Mouse (Mus musculus) embryonic facial prominence, embryonic 14.5 days (tissue): ENCODE results near the gene Evx1. TPM values are rescaled to one million over a fixed set of nuclear protein-coding genes. Genes with fewer than 3 reads are reported as not detected.

Experiments used
- ATAC-seq: fragments of 200-750 bp; cut with Nextera tagmentation; 2 replicates; pipeline ENCODE4 v1.8.0; 2017; ENCODE audit warnings: low read depth, moderate number of reproducible peaks, moderate TSS enrichment
- DNase-seq: peaks from one replicate; pipeline ENCODE4 v3.0.0-alpha.2; 2015; ENCODE audit warnings: low spot score
- H3K27ac ChIP-seq: fragments of 300-500 bp; sonication (generic); replicated peaks from 2 replicates; pipeline ENCODE4 v1.5.1; 2014; ENCODE audit warnings: low read depth, mild to moderate bottlenecking, low read length, moderate library complexity
- H3K27me3 ChIP-seq: fragments of 300-500 bp; sonication (generic); replicated peaks from 2 replicates; pipeline ENCODE4 v1.6.1; 2014; ENCODE audit warnings: low read length; ENCODE audit not compliant: control insufficient read depth, insufficient read depth
- H3K36me3 ChIP-seq: fragments of 300-500 bp; sonication (generic); 2 replicates; pipeline ENCODE4 v1.6.1; 2014; ENCODE audit warnings: low read length, mixed read lengths; ENCODE audit not compliant: control insufficient read depth, insufficient read depth
- H3K4me1 ChIP-seq: fragments of 300-500 bp; sonication (generic); 2 replicates; pipeline ENCODE4 v1.6.1; 2014; ENCODE audit warnings: antibody characterized with exemption, low read length; ENCODE audit not compliant: control insufficient read depth, insufficient read depth
- H3K4me2 ChIP-seq: fragments of 300-500 bp; sonication (generic); 2 replicates; pipeline ENCODE4 v1.6.1; 2014; ENCODE audit warnings: low read depth, mild to moderate bottlenecking, low read length, moderate library complexity, mixed read lengths
- H3K4me3 ChIP-seq: fragments of 300-500 bp; sonication (generic); 2 replicates; pipeline ENCODE4 v1.5.1; 2014; ENCODE audit warnings: low read depth, mild to moderate bottlenecking, low read length
- H3K9ac ChIP-seq: fragments of 300-500 bp; sonication (generic); 2 replicates; pipeline ENCODE4 v1.6.1; 2014; ENCODE audit warnings: low read depth, mild to moderate bottlenecking, low read length, moderate library complexity, mixed read lengths
- H3K9me3 ChIP-seq: fragments of 300-500 bp; sonication (generic); 2 replicates; pipeline ENCODE4 v1.6.1; 2016; ENCODE audit warnings: low read length; ENCODE audit not compliant: control insufficient read depth
- WGBS: fragments of 180-500 bp; shearing (Covaris S2); extraction: QIAGEN DNeasy Blood & Tissue Kit; methylation state at CpG from one replicate; pipeline ENCODE4 v1.1.7; 2014; 5-methylcytosine and 5-hydroxymethylcytosine counted together
- polyA plus RNA-seq: library from polyadenylated mRNA; unstranded; fragments of >200 nt; fragmentation: Nextera tagmentation; extraction: Ambion mirVana; gene quantifications from 2 replicates; pipeline ENCODE4 v1.2.1, GENCODE M21; 2014

Gene Evx1
- polyA plus RNA-seq, 1 experiment from 2014 or later, result 0.24 TPM

GRCm38 (mm10) chr6:52268756-52269155, 44.5 kb upstream of the Evx1 start:
- H3K27ac ChIP-seq, result no peak overlapping the region

DNA sequence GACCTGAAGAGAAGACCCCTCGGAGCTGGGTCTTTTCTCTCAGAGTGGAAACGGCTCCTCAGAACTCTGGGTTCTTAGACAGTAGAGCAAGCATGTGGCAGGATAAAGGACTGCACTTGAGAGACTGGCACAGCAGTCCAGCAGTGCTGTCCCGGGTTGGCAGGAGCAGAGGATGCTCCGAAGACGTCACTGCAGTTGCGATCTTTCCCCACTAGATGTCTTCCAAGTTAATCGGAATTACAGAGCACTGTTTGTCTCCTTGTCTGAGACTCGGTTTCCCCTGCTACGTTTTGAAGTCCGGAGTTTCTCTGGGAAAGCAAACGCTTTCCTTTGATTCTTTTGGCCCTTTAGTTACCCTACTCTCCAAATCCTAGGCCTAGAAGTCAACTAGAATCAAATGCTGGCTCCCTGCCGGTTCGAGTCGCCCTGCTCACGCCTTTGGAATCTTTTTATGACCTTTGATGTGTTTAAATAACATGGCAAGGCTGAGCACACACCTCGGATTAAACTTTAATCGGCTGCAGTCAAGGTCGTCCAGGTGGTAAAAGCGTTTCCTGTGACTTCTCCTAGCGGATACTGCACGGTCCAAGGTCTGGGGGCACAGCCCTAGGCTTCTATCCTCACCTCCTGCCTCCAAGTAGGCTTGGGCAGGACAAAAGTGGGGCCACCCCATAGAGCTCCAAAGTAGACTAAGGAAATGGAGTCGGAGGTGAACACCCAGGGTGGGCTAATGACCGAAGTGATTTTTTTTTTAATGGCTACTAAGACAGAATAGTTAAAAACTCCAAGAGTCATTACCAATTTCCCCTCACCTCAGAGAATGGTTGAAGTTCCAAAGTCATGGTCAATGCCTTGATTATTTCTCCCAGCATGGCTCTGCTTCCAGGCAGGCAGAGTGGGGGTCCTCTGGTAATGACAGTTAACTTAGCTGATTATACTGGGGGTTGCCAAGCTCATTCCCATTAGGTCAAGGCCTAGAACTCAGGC, 42.5 kb upstream of the Evx1 start:
- no peaks in the 10 kb centered on the region for H3K36me3 ChIP-seq
- peak; percentile 74 for DNase-seq
- no peak overlapping the region for H3K9ac ChIP-seq
- H3K4me3 ChIP-seq, result no peak overlapping the region
- H3K4me1 ChIP-seq, result no peaks in the 10 kb centered on the region
- no peak overlapping the region for H3K4me2 ChIP-seq
- H3K9me3 ChIP-seq, result no peaks in the 10 kb centered on the region
- peaks cover 98% of the 10 kb centered on the region for H3K27me3 ChIP-seq
- no peak overlapping the region for H3K27ac ChIP-seq
- 6% methylated on average over 23 of the region's 23 CpGs for whole genome bisulfite sequencing
- 0 out of 2 replicates have a peak, but pooled peaks have one; percentile 57 for ATAC-seq

More at GRCm38 (mm10) chr6:52268756-52269155, 44.5 kb upstream of the Evx1 start:
- H3K4me2 ChIP-seq, result no peak overlapping the region
- 2% methylated on average over 3 of the region's 3 CpGs for WGBS
- no peaks in the 10 kb centered on the region for H3K9me3 ChIP-seq
- ATAC-seq (no peak), DNase-seq (no peak)
- H3K27me3 ChIP-seq, result peaks cover 98% of the 10 kb centered on the region
- no peaks in the 10 kb centered on the region for H3K36me3 ChIP-seq
- no peak overlapping the region for H3K9ac ChIP-seq
- no peaks in the 10 kb centered on the region for H3K4me1 ChIP-seq
- no peak overlapping the region for H3K4me3 ChIP-seq

GRCm38 (mm10) chr6:52272766-52273655, 40.3 kb upstream of the Evx1 start:
- WGBS, result 6% methylated on average over 22 of the region's 22 CpGs
- H3K36me3 ChIP-seq, result no peaks in the 10 kb centered on the region
- H3K4me1 ChIP-seq, result no peaks in the 10 kb centered on the region
- H3K9ac ChIP-seq, result no peak overlapping the region
- H3K4me2 ChIP-seq, result no peak overlapping the region
- no peak overlapping the region for H3K27ac ChIP-seq
- no peaks in the 10 kb centered on the region for H3K9me3 ChIP-seq
- no peak for DNase-seq
- H3K4me3 ChIP-seq, result no peak overlapping the region
- H3K27me3 ChIP-seq, result peaks cover 99% of the 10 kb centered on the region
- no peak for ATAC-seq

DNA sequence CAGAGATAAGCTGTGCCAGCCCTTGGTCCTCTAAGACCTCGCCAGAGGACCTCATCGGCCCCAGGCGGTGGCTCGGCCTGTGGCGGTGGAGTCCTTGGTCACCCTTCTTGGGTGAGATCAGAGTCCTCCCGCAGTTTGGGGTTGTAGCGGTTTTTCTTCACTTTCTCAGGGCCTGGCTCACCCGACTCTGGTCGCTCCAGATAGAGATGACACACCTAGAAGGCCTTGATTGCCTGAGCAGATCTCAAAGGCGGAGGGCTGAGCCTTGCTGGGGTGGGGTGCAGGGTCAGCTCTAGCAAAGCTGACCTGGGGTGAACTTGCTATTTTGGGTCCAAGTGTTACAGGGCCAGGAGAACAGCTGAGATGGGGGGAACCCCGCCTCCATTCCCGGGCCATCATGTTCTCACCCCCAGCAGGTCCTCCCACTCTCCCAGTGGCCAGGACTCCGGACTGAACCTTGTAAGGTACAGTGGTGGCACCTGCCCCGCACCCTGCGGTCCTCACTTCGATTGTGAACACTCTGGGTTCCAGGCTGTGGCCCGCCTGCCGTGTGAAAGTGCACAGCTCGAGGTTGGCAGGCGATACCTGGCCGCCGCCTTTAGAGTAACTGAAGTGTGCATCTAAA, 39.5 kb upstream of the Evx1 start:
- H3K36me3 ChIP-seq, result no peaks in the 10 kb centered on the region
- no peak overlapping the region for H3K4me2 ChIP-seq
- ATAC-seq (no peak), DNase-seq (no peak)
- no peak overlapping the region for H3K9ac ChIP-seq
- H3K27me3 ChIP-seq, result peaks cover 97% of the 10 kb centered on the region
- no peaks in the 10 kb centered on the region for H3K4me1 ChIP-seq
- H3K27ac ChIP-seq, result no peak overlapping the region
- WGBS, result 2% methylated on average over 20 of the region's 22 CpGs
- no peaks in the 10 kb centered on the region for H3K9me3 ChIP-seq
- no peak overlapping the region for H3K4me3 ChIP-seq

DNA sequence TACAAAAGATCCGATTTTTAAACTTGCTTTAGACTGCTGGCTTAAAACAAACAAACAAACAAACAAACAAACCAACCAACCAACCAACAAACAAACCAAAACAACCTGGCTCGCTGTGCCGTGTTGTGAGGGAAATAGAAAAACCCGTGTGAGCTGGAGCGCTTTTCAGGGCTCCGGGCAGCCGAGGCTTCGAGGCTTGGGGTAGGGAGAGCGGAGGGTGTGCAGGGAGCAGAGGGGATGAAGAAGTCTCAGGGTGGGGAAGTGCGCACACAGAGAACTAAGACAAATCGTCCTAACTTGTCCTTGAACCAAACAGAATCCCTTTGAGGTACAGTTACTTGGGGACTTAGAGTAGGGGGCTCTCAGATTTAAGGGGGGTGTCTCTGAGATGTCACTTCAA, 38.7 kb upstream of the Evx1 start:
- Histone ChIP-seq H3K27ac (no peak overlapping the region), H3K9ac (no peak overlapping the region), H3K4me3 (no peak overlapping the region), H3K27me3 (peaks cover 94% of the 10 kb centered on the region), H3K36me3 (no peaks in the 10 kb centered on the region), H3K4me2 (no peak overlapping the region), H3K4me1 (no peaks in the 10 kb centered on the region), H3K9me3 (no peaks in the 10 kb centered on the region)
- 3% methylated on average over 11 of the region's 11 CpGs for whole genome bisulfite sequencing
- ATAC-seq, result no peak
- no peak for DNase-seq

- Histone ChIP-seq H3K9me3 (no peaks in the 10 kb centered on the region), H3K27me3 (peaks cover 91% of the 10 kb centered on the region), H3K36me3 (no peaks in the 10 kb centered on the region), H3K4me1 (no peaks in the 10 kb centered on the region), H3K4me2 (no peak overlapping the region), H3K4me3 (no peak overlapping the region), H3K9ac (no peak overlapping the region), H3K27ac (no peak overlapping the region)
- ATAC-seq (no peak), DNase-seq (no peak)
- 5% methylated on average over 8 of the region's 8 CpGs for WGBS
These were observed 37.6 kb upstream of the Evx1 start for GRCm38 (mm10) chr6:52275563-52276280.

GRCm38 (mm10) chr6:52276382-52276781, 36.9 kb upstream of the Evx1 start:
- no peaks in the 10 kb centered on the region for H3K9me3 ChIP-seq
- H3K4me3 ChIP-seq, result no peak overlapping the region
- no peak overlapping the region for H3K27ac ChIP-seq
- H3K9ac ChIP-seq, result no peak overlapping the region
- DNase-seq (no peak), ATAC-seq (no peak)
- no peaks in the 10 kb centered on the region for H3K36me3 ChIP-seq
- no peaks in the 10 kb centered on the region for H3K4me1 ChIP-seq
- peaks cover 91% of the 10 kb centered on the region for H3K27me3 ChIP-seq
- no peak overlapping the region for H3K4me2 ChIP-seq
- WGBS, result 5% methylated on average over 6 of the region's 6 CpGs

DNA sequence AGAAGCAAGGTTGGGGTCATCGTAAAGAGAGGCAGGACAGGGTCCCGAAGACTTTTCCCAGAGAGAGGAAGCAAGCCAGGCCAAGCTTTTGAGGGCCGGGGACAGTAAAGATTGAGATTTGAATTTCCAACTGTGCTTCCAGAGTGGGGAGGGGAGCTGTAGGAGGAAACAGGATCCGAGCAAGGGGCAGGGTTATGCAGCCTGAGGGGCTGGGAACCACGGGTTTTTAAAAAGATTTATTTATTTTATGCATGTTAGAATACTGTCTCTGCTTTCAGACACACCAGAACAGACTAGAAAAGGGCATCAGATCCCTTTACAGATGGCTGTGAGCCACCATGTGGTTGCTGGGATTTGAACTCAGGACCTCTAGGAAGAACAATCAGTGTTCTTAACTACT, 36.4 kb upstream of the Evx1 start:
- WGBS, result 3% methylated on average over 5 of the region's 5 CpGs
- Histone ChIP-seq H3K36me3 (no peaks in the 10 kb centered on the region), H3K4me3 (no peak overlapping the region), H3K4me2 (no peak overlapping the region), H3K4me1 (no peaks in the 10 kb centered on the region), H3K9ac (no peak overlapping the region), H3K9me3 (no peaks in the 10 kb centered on the region), H3K27me3 (peaks cover 87% of the 10 kb centered on the region), H3K27ac (no peak overlapping the region)
- ATAC-seq (no peak), DNase-seq (no peak)
